Mouse (Mus musculus) C2C12 (cell line): ENCODE data around the gene Robo4. TPM values are rescaled to one million over a fixed set of nuclear protein-coding genes. Genes with fewer than 3 reads are reported as not detected.

ENCODE experiments used
- H3K27me3 ChIP-seq: one replicate; pipeline ENCODE4 v1.6.1; 2011; ENCODE audit not compliant: control insufficient read depth, insufficient read depth, insufficient read length
- H3K36me3 ChIP-seq: one replicate; pipeline ENCODE4 v1.6.1; 2011; ENCODE audit not compliant: control insufficient read depth, insufficient read depth
- H3K4me3 ChIP-seq: one replicate; pipeline ENCODE4 v1.5.1; 2011; ENCODE audit warnings: mild to moderate bottlenecking, control low read depth; ENCODE audit not compliant: poor library complexity, insufficient read depth, severe bottlenecking
- H3K79me2 ChIP-seq: one replicate; pipeline ENCODE4 v1.6.1; 2011; ENCODE audit not compliant: control insufficient read depth, insufficient read depth
- H3K79me3 ChIP-seq: one replicate; pipeline ENCODE4 v1.6.1; 2011; ENCODE audit warnings: low read depth, control low read depth
- H3ac ChIP-seq: one replicate; pipeline ENCODE3; 2011; ENCODE audit warnings: low read depth; ENCODE audit not compliant: control insufficient read depth, insufficient read length
- CEBPB ChIP-seq: IDR thresholded peaks from one replicate; pipeline ENCODE4 v1.6.1; 2011; ENCODE audit warnings: low read depth, mild to moderate bottlenecking, control low read depth, moderate library complexity
- CTCF ChIP-seq: IDR thresholded peaks from one replicate; pipeline ENCODE4 v1.5.1; 2011; ENCODE audit not compliant: control insufficient read depth, insufficient read depth, insufficient read length
- FOSL1 ChIP-seq: IDR thresholded peaks from one replicate; pipeline ENCODE4 v1.8.0; 2011; ENCODE audit warnings: mild to moderate bottlenecking, low read length; ENCODE audit not compliant: poor library complexity, insufficient read depth, severe bottlenecking
- MAX ChIP-seq: IDR thresholded peaks from one replicate; pipeline ENCODE4 v1.6.1; 2011; ENCODE audit warnings: mild to moderate bottlenecking, control low read depth
- MYOD1 ChIP-seq: IDR thresholded peaks from one replicate; pipeline ENCODE4 v1.6.1; 2011; ENCODE audit warnings: low read depth; ENCODE audit not compliant: control insufficient read depth, insufficient read length
- MYOG ChIP-seq: IDR thresholded peaks from one replicate; pipeline ENCODE4 v1.6.1; 2011; ENCODE audit not compliant: control insufficient read depth, insufficient read length; ENCODE audit errors: extremely low read depth
- USF1 ChIP-seq: IDR thresholded peaks from one replicate; pipeline ENCODE4 v1.6.1; 2011; ENCODE audit warnings: low read depth, mild to moderate bottlenecking, control low read depth, moderate library complexity
- polyA plus RNA-seq: library from polyadenylated mRNA; unstranded; fragments of >200 nt; fragmentation: generic; extraction: Trizol; gene quantifications from one replicate; pipeline ENCODE4 v1.2.1, GENCODE M21; 2012; ENCODE audit warnings: missing spikeins

Gene Robo4
- polyA plus RNA-seq, 1 experiment = not detected

- H3ac ChIP-seq = no peak overlapping the region
- H3K79me2 ChIP-seq = no peaks in the 10 kb centered on the region
- no peaks in the 10 kb centered on the region for H3K36me3 ChIP-seq
- H3K27me3 ChIP-seq = peaks cover 60% of the 10 kb centered on the region
- no peak overlapping the region for H3K4me3 ChIP-seq
- TF ChIP-seq FOSL1 (no peak), MYOD1 (no peak), MYOG (no peak), MAX (no peak)
- no peaks in the 10 kb centered on the region for H3K79me3 ChIP-seq
Measured at GRCm38 (mm10) chr9:37454011-37454492, 52.4 kb downstream of the Robo4 start.

GRCm38 (mm10) chr9:37454991-37455390 is 53.3 kb downstream of the Robo4 start:
- Histone ChIP-seq H3K79me2 (no peaks in the 10 kb centered on the region), H3ac (no peak overlapping the region), H3K36me3 (no peaks in the 10 kb centered on the region), H3K27me3 (peaks cover 60% of the 10 kb centered on the region), H3K79me3 (no peaks in the 10 kb centered on the region), H3K4me3 (no peak overlapping the region)
- TF ChIP-seq CTCF (no peak), MAX (no peak), MYOD1 (no peak), MYOG (no peak)

- no peaks in the 10 kb centered on the region for H3K79me3 ChIP-seq
- no peak overlapping the region for H3K4me3 ChIP-seq
- H3K36me3 ChIP-seq = no peaks in the 10 kb centered on the region
- TF ChIP-seq CEBPB (no peak), MAX (no peak), MYOG (no peak), FOSL1 (no peak), MYOD1 (no peak)
- H3K27me3 ChIP-seq = peaks cover 65% of the 10 kb centered on the region
- H3ac ChIP-seq = no peak overlapping the region
- H3K79me2 ChIP-seq = no peaks in the 10 kb centered on the region
Measured at GRCm38 (mm10) chr9:37455868-37456267, 54.2 kb downstream of the Robo4 start.

GRCm38 (mm10) chr9:37456481-37456910 is 54.8 kb downstream of the Robo4 start:
- Histone ChIP-seq H3K27me3 (peaks cover 71% of the 10 kb centered on the region), H3ac (no peak overlapping the region), H3K4me3 (no peak overlapping the region), H3K36me3 (no peaks in the 10 kb centered on the region), H3K79me3 (no peaks in the 10 kb centered on the region), H3K79me2 (no peaks in the 10 kb centered on the region)
- TF ChIP-seq MYOD1 (no peak), USF1 (no peak), MYOG (no peak), CEBPB (no peak), FOSL1 (no peak), CTCF (no peak), MAX (no peak)

- TF ChIP-seq USF1 (no peak), FOSL1 (no peak), CEBPB (no peak), MYOD1 (no peak), MAX (no peak), MYOG (no peak), CTCF (no peak)
- no peaks in the 10 kb centered on the region for H3K36me3 ChIP-seq
- no peak overlapping the region for H3ac ChIP-seq
- no peaks in the 10 kb centered on the region for H3K79me3 ChIP-seq
- no peak overlapping the region for H3K4me3 ChIP-seq
- no peaks in the 10 kb centered on the region for H3K79me2 ChIP-seq
- H3K27me3 ChIP-seq = peaks cover 74% of the 10 kb centered on the region
Measured at GRCm38 (mm10) chr9:37457151-37457550, 55.5 kb downstream of the Robo4 start.

GRCm38 (mm10) chr9:37459665-37460042 is 58.0 kb downstream of the Robo4 start:
- Histone ChIP-seq H3K79me3 (no peaks in the 10 kb centered on the region), H3K79me2 (no peaks in the 10 kb centered on the region), H3K4me3 (no peak overlapping the region), H3ac (no peak overlapping the region), H3K27me3 (peaks cover 57% of the 10 kb centered on the region), H3K36me3 (no peaks in the 10 kb centered on the region)
- TF ChIP-seq MYOD1 (no peak), USF1 (no peak), MYOG (no peak), MAX (no peak), FOSL1 (no peak), CTCF (no peak), CEBPB (no peak)
